Mouse (Mus musculus): ENCODE measurements around the gene Ifit3. TPM values are rescaled to one million over a fixed set of nuclear protein-coding genes. Genes with fewer than 3 reads are reported as not detected.

Gene Ifit3
- total RNA-seq, 2 experiments from 2014 or later: 0.71 to 0.88 TPM

Other genes with a start within 250 kb of the Ifit3 start
- not detected for gene Ch25h, start 108.4 kb upstream of the Ifit3 start, total RNA-seq (2021)
- 1 to 10 TPM; 4.6 to 5.3 TPM for gene Lipa, start 56.1 kb upstream of the Ifit3 start, total RNA-seq (2021)
- gene Ifit2, start 32.8 kb upstream of the Ifit3 start, total RNA-seq (2021): under 1 TPM; 0.62 to 0.85 TPM
- gene Ifit1bl1, start 18.4 kb downstream of the Ifit3 start, total RNA-seq (2021): not detected
- gene Ifit3b, start 24.4 kb downstream of the Ifit3 start, total RNA-seq (2021): 1 to 10 TPM; 1.4 to 2.0 TPM
- not detected for gene Ifit1bl2, start 57.2 kb downstream of the Ifit3 start, total RNA-seq (2021)
- under 1 TPM; 0.25 to 0.57 TPM for gene Ifit1, start 57.3 kb downstream of the Ifit3 start, total RNA-seq (2021)
- gene Slc16a12, start 163.8 kb downstream of the Ifit3 start, total RNA-seq (2021): under 1 TPM; 0.18 to 0.74 TPM